Mouse (Mus musculus): ENCODE data around the gene Rab11fip3.

Gene Rab11fip3

DNA sequence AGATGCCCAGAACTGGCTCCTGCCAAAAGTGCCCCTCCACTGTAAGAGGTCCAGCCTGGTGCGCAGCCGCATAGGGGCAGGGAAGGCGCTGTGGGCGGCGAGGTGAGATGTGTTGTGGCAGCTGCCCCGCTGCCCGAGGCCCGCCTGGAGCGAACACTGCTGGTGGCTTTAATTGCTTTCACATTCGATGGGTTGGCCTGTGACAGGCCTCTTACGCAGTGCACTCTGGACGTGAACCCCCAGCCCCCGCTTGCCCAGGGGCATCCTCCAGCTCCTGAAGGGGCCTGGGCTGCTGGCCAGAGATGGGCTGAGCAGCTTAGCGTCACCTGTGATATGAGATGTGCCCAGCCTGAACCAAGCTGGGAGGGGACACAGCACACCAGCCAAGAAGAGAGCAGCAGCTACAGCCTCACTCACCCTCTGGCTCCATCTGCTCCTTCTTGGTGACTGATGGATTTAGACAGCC is 111.7 kb downstream of the Rab11fip3 start:
- in situ Hi-C loops (cut with MboI, MseI) = no loop called here

- in situ Hi-C loops (cut with MboI, MseI) = no loop called here
Measured at GRCm38 (mm10) chr17:25956631-25957030, 112.7 kb downstream of the Rab11fip3 start.

DNA sequence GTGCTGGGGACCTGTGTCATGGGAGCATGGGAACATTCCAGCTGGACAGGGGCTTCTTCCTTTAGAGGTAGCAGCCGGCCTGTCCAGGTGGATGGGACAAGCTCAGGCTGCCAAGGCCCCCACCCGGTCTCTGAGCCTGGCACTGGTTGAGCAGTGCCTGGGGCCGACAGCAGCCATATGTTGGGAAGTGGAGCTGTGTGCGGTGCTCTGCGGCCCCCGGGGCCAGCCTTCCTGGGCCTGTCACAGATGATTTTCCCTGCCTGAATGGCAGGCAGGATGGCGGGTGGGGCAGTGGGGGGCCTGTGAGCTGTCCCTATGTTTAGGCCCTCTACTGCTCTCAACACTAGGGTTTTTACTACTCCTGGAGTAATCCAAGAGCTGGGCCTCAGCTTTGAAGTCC is 113.2 kb downstream of the Rab11fip3 start:
- in situ Hi-C loops (cut with MboI, MseI) = no loop called here

DNA sequence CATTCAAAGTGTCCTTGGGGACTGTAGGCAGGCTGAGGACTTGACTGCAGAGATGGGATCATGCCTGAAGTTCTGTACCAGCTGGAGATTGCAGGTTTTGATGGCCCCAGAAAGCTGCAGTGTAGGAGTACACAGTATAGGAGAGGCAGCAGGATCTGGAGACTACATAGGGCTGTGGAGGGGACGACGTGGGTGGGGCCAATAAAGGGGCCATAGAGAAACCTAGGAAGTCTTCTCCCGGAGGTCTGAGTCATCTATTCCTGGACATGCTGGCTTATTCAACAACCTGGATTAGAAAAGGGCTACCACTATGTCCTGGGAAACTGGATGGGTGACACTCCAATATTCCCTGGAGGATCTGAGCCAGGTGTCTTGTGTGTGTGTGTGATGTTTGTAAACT is 113.6 kb downstream of the Rab11fip3 start:
- in situ Hi-C loops (cut with MboI, MseI) = no loop called here

- in situ Hi-C loops (cut with MboI, MseI) = no loop called here
Measured at GRCm38 (mm10) chr17:25954671-25955070, 114.7 kb downstream of the Rab11fip3 start.

DNA sequence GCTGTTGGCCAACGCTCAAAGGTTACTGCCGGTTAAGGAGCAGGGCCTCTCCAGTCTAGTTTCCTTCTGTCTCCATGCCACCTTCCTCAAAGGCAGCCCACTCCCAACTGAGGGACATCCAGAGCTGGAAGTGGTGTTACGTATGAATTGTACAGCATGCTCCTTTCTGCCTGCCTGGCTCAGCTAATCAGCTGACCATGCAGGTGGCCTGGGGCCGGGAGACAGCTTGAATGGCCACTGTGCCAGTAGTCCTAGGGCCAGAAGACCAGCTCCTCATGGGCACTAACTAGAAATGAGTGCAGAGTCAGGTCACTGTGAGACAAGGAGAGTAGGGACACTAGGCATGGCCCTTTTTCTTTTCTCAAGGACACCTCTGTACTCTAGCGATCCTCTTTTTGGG is 116.2 kb downstream of the Rab11fip3 start:
- in situ Hi-C loops (cut with MboI, MseI) = no loop called here

DNA sequence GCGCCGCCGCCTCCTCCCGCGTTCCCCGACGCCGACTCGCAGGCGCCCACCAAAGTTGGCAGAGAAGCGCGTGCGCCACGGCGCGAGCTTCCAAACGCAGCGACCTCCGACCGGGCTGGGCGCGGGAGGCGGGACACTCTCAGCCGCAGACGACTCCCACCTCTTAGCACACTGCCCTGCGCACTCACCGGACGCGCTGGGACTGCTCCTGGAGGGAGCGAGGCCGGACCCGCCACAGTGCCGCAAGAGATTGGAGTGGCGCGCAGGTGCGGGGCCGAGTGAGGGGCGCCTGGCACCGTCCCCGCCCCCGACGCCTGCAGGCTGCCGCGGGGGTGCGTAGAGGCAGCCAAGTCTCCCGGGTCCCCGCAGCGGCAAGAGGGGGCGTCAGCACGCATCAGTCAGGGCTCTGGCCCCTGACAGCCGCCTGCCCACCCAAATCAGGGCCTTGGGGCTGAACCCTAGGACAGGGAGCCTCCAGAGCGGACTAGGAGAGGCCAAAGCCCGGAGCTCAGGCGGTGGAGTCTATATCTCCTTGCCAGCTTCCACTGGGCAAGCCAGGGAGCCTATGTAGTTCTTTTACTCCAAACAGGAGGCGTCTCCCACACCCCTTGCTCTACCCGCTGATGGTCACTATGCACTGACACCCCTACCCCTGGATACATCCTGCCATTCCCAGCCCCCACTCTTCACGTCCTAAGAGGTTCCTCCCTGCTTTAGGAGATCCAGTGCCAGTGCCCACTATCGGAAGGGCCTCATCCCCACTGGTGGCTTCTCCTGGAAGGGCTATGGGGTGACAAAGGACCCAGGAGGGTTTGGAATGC is 117.3 kb downstream of the Rab11fip3 start, which contains the start of gene A930017K11Rik:
Gene A930017K11Rik (minus strand): TSS at position 763 of the 821 bp plus-strand sequence.
- in situ Hi-C loops (cut with MboI, MseI) = no loop called here

- in situ Hi-C loops (cut with MboI, MseI) = no loop called here
Measured at GRCm38 (mm10) chr17:25951225-25951802, 118.0 kb downstream of the Rab11fip3 start.

DNA sequence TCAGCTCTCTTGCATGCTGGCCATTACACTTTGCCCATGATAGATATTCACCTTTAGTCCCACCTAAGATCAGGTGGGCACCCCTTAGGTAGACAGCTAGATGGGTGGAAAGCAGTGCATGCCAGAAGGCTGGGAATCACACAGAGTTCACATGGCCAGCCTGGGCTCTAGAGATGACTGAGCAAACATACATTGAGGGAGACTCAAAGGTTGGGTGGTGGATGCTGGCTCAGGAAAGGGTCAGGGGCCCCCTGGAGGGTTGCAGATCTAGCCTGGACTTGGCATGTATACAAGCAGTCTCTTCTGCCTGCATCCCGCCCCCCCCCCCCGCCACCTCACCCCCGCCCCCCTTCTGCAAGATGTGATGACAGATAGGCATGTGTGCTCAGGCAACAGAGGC is 118.6 kb downstream of the Rab11fip3 start:
- in situ Hi-C loops (cut with MboI, MseI) = no loop called here

DNA sequence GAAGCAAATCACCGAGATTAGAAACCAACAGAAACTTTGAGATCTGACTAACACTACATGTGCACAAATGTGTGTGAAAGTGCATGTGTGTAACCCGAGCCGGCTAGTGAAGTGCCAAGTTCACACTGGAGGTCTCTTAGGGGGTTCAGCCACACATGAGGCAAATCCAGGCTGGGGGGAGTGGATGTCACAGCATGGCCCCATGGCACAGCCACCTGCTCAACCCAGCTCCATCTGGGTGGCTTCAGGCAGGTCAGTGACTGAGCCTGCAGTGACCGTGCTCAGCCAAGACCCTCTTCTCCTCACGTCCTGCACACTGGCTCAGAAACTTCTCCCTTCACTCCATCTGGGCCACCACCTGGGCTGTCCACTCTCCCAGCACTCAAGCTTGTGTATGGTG is 119.4 kb downstream of the Rab11fip3 start:
- in situ Hi-C loops (cut with MboI, MseI) = no loop called here

GRCm38 (mm10) chr17:25948051-25948450 is 121.3 kb downstream of the Rab11fip3 start:
- in situ Hi-C loops (cut with MboI, MseI) = no loop called here

DNA sequence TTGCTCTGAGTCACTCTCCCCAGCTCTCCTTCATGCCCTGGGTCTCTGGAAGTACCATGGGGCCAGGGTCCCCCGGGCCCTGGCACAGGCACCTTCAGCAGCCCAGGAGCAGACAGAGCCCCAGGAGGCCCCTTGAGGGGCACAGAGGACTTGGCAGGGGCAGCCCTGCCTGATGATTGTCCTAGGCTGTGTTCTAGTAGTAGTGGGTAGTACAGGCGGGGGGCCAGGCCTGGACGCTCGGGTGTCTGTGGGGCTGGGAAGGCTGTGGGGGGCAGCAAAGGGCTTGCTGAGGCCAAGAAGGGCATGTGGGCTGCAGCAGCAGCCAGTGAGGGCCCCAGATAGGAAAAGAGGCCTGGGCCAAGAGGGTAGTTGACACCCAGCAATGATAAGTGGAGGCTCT is 121.8 kb downstream of the Rab11fip3 start:
- in situ Hi-C loops (cut with MboI, MseI) = no loop called here

- in situ Hi-C loops (cut with MboI, MseI) = no loop called here
Measured at GRCm38 (mm10) chr17:25946891-25947290, 122.5 kb downstream of the Rab11fip3 start.

DNA sequence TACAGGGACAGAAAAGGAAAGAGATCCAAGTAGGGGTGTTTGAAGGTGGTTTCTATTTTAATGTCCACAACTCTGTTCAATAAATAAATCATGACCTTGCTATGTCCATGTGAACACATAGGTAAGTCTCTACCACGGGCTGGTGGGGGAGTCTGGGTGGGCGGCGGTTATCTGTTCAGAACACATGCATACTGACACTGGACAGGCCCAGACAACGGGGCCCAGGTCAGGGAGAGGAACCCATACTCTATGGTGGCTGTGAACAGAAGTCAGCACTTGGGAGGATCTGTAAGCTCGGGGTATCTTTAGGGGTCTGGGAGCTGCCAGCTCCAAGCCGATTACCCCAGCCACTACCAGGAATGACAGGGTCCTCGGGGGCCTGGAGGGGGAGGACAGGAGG is 123.0 kb downstream of the Rab11fip3 start:
- in situ Hi-C loops (cut with MboI, MseI) = no loop called here

DNA sequence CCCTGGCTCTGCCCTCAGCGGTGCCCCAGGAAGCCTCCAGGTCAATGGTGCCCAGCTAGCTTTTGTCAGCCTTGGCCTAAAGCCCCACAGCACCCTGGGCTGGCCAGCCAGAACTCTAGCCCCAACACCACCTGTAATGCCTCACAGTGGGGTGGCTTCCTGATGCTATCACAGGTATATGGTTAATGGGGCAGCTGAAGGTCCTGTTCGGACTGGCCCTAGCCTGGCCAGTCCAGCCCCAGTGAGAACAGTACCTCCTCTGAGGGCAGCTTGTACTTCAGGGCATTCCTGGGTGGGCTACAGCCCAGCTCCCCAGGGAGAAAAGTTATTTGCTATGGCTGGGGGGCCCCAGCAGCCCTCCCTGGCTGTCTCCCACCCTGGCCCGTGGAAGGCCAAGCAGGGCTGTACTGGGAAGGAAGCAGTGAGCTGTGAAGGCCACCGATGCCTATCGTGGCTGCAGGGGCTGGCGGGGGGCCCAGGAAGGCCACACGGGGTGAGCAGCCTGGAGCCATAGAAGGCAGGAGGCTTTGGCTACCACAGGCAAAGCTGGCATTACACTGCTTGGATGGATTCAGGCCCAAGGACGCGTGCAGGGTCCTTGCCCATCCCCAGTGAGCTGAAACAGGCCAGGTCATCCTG is 123.7 kb downstream of the Rab11fip3 start:
- in situ Hi-C loops (cut with MboI, MseI) = no loop called here

- in situ Hi-C loops (cut with MboI, MseI) = no loop called here
Measured at GRCm38 (mm10) chr17:25944366-25945163, 124.8 kb downstream of the Rab11fip3 start, which contains the start of the genes Pigq and Nhlrc4. Gene Pigq (minus strand): TSS chr17:25944936. Gene Nhlrc4 (minus strand): TSS chr17:25944961.

- in situ Hi-C loops (cut with MboI, MseI) = no loop called here
Measured at GRCm38 (mm10) chr17:25943769-25944168, 125.6 kb downstream of the Rab11fip3 start.

- in situ Hi-C loops (cut with MboI, MseI) = no loop called here
Measured at GRCm38 (mm10) chr17:25943221-25943620, 126.1 kb downstream of the Rab11fip3 start.

GRCm38 (mm10) chr17:25942597-25943151 is 126.7 kb downstream of the Rab11fip3 start:
- in situ Hi-C loops (cut with MboI, MseI) = no loop called here

DNA sequence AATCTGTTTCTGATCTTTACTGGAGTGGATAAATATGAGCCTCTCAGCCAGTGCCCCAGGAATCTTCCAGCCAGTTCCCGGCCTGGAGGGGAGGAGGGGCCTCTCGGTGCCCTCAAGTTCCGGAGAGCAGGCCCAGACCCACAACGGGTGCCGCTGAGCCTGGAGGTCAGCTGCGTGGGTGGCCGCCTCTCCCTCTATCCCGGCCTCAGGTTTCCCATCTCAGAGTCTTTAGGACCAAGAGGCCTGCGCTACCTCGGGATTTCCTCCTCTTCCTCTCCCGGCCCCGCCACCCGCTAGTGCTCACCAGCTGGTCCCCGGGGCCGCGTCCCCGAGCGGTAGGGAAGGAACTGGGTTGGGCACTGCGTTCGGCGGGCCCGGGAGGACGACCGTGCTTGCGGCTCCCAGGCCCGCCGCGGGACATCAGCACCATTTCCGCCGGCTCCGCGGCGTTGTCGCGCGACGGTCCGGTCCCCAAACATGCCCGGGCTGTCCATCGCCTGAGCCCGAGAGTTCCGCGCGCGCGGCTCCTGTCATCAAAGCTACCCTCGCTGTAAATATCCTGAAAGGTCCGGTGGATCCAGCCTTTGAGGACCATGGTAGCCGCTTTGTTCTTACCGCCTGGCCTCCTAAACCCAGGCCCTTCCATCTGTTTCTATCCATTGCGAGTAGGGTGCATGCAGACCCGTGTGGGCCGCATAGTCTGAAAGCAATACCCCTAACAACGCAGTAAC is 127.7 kb downstream of the Rab11fip3 start:
- in situ Hi-C loops (cut with MboI, MseI) = no loop called here

Data from T-helper 17 cell (primary cell).